Mouse (Mus musculus) skeletal muscle tissue, postnatal 0 days (tissue): Measurements from ENCODE around the gene Brd4. TPM values are rescaled to one million over a fixed set of nuclear protein-coding genes. Genes with fewer than 3 reads are reported as not detected.

Experiments
- polyA plus RNA-seq: library from polyadenylated mRNA; unstranded; fragments of >200 nt; fragmentation: Nextera tagmentation; extraction: Ambion mirVana; gene quantifications from 2 replicates; pipeline ENCODE4 v1.2.1, GENCODE M21; 2015

The Brd4 gene
- polyA plus RNA-seq = 37.3 and 37.6 TPM in 2 replicates

GRCm38 (mm10) chr17:32284262-32285137 lies at the start of gene Brd4:
Gene Brd4 (minus strand): TSS chr17:32284722.

GRCm38 (mm10) chr17:32320597-32321389 lies 36.3 kb upstream of the Brd4 start, which contains the start of gene Akap8:
Gene Akap8 (minus strand): TSS chr17:32321238.

GRCm38 (mm10) chr17:32188863-32189636 lies 95.5 kb downstream of the Brd4 start, which contains the start of gene Ephx3:
Gene Ephx3 (minus strand): TSS chr17:32189549.

GRCm38 (mm10) chr17:32166687-32167086 lies 117.8 kb downstream of the Brd4 start, which contains the start of gene Notch3:
Gene Notch3 (minus strand): TSS chr17:32166852.

Other genes with a start within 250 kb of the Brd4 start
- 23.7 and 24.3 TPM in 2 replicates for gene Rrp1b, start 248.6 kb downstream of the Brd4 start, polyA plus RNA-seq
- 7.1 and 10.6 TPM in 2 replicates for gene Hsf2bp, start 248.4 kb downstream of the Brd4 start, polyA plus RNA-seq
- gene Notch3, start 117.9 kb downstream of the Brd4 start, polyA plus RNA-seq = 7.7 and 7.9 TPM in 2 replicates
- gene Ephx3, start 95.2 kb downstream of the Brd4 start, polyA plus RNA-seq = 0.10 and 0.97 TPM in 2 replicates
- gene Akap8, start 36.5 kb upstream of the Brd4 start, polyA plus RNA-seq = 30.3 and 32.9 TPM in 2 replicates
- 39.4 and 46.3 TPM in 2 replicates for gene Akap8l, start 65.9 kb upstream of the Brd4 start, polyA plus RNA-seq
- gene Wiz, start 104.7 kb upstream of the Brd4 start, polyA plus RNA-seq = 6.5 and 7.0 TPM in 2 replicates
- gene Rasal3, start 118.9 kb upstream of the Brd4 start, polyA plus RNA-seq = 0.69 and 1.5 TPM in 2 replicates
- gene Pglyrp2, start 139.4 kb upstream of the Brd4 start, polyA plus RNA-seq = 0.09 TPM in 1 of 2 replicates, not detected in the other
- gene Cyp4f39, start 168.0 kb upstream of the Brd4 start, polyA plus RNA-seq = 1.1 TPM in 1 of 2 replicates, not detected in the other
- gene Cyp4f17, start 221.3 kb upstream of the Brd4 start, polyA plus RNA-seq = 2.3 and 2.9 TPM in 2 replicates